Mouse (Mus musculus): ENCODE results near the gene Lhx8.

- TF ChIP-seq CTCF (IDR thresholded peaks at IDR 0.05; ENCODE audit: insufficient read depth, low read length) (no peak), POLR2A (IDR thresholded peaks at IDR 0.05; ENCODE audit: borderline replicate concordance, extremely low read depth, low read depth, low read length) (no peak)
These were observed 4.3 kb upstream of the Lhx8 start for GRCm38 (mm10) chr3:154334806-154335205.

Data from lung, adult 2 months (tissue).